Mouse (Mus musculus) stomach, embryonic 15.5 days (tissue): ENCODE measurements around the gene Olfr1451. TPM values are rescaled to one million over a fixed set of nuclear protein-coding genes. Genes with fewer than 3 reads are reported as not detected.
"Not testable (repeated sequence)": the region's sequence is repeated elsewhere in the genome, so short reads cannot be mapped to it uniquely, and the experiment has no call there.

Source experiments
- ATAC-seq: fragments of 200-750 bp; cut with Nextera tagmentation; 2 replicates; pipeline ENCODE4 v1.8.0; 2017; ENCODE audit warnings: low read depth, moderate number of reproducible peaks, moderate TSS enrichment; ENCODE audit not compliant: insufficient read depth, low FRiP score
- H3K27ac ChIP-seq: fragments of 300-500 bp; sonication (generic); 2 replicates; pipeline ENCODE4 v1.5.1; 2015; ENCODE audit warnings: mild to moderate bottlenecking, inconsistent platforms
- H3K27me3 ChIP-seq: fragments of 300-500 bp; sonication (generic); replicated peaks from 2 replicates; pipeline ENCODE4 v1.6.1; 2015; ENCODE audit warnings: inconsistent platforms
- H3K36me3 ChIP-seq: fragments of 300-500 bp; sonication (generic); 2 replicates; pipeline ENCODE4 v1.6.1; 2015; ENCODE audit warnings: inconsistent platforms
- H3K4me1 ChIP-seq: fragments of 300-500 bp; sonication (generic); 2 replicates; pipeline ENCODE4 v1.6.1; 2015; ENCODE audit warnings: inconsistent platforms
- H3K4me2 ChIP-seq: fragments of 300-500 bp; sonication (generic); 2 replicates; pipeline ENCODE4 v1.6.1; 2015; ENCODE audit warnings: mild to moderate bottlenecking, inconsistent platforms
- H3K4me3 ChIP-seq: fragments of 300-500 bp; sonication (generic); replicated peaks from 2 replicates; pipeline ENCODE4 v1.5.1; 2015; ENCODE audit warnings: inconsistent platforms
- H3K9ac ChIP-seq: fragments of 300-500 bp; sonication (generic); 2 replicates; pipeline ENCODE4 v1.6.1; 2015; ENCODE audit warnings: inconsistent platforms
- H3K9me3 ChIP-seq: fragments of 300-500 bp; sonication (generic); 2 replicates; pipeline ENCODE4 v1.6.1; 2016; ENCODE audit warnings: inconsistent platforms
- WGBS: fragments of 180-500 bp; shearing (Covaris S2); methylation state at CpG from one replicate; pipeline ENCODE4 v1.1.7; 2015; 5-methylcytosine and 5-hydroxymethylcytosine counted together
- polyA plus RNA-seq: library from polyadenylated mRNA; unstranded; fragments of >200 nt; fragmentation: Nextera tagmentation; extraction: Ambion mirVana; gene quantifications from 2 replicates; pipeline ENCODE4 v1.2.1, GENCODE M21; 2015

Olfr1451 gene
- not detected in 2 replicates for polyA plus RNA-seq

GRCm38 (mm10) chr19:12994714-12995113, at the start of gene Olfr1451:
Olfr1451 (plus strand) TSS chr19:12995014.
- Histone ChIP-seq H3K27ac (no peak within 1 kb of the TSS), H3K4me1 (no peaks in the 10 kb centered on the region), H3K4me2 (no peak within 1 kb of the TSS), H3K4me3 (no peak within 1 kb of the TSS), H3K9ac (no peak within 1 kb of the TSS), H3K9me3 (no peaks in the 10 kb centered on the region), H3K27me3 (no peaks in the 10 kb centered on the region), H3K36me3 (no peaks in the 10 kb centered on the region)
- ATAC-seq: no peak
- WGBS: 74% methylated on average over 2 of the region's 2 CpGs

- H3K27ac ChIP-seq: no peak within 1 kb of the TSS
- 79% methylated on average over 1 of the region's 1 CpGs for WGBS
- ATAC-seq: no peak
Measured at GRCm38 (mm10) chr19:12949958-12950357, 44.9 kb upstream of the Olfr1451 start, which contains the start of gene Olfr1450. Olfr1450 (plus strand) TSS chr19:12950258.

DNA sequence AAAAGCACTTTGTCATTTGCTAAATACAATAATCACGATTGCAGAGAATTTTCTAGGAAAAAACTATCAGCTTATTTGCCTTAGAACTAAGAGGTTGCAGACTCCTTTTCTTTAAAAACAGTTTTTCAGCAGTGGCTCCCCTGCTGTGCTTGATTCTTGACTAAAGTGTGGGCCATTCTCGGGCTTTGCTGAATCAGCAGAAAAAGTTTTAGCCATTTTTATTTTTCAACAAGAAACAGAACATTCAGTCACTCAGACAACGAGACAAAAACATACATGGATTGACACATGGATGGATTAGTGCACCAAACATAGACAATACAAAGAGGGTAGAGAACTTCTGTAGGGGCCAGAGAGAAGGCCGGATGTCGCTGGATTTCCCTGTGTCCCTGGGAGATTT, 24.7 kb upstream of the Olfr1451 start:
- not testable (repeated sequence) for H3K9me3 ChIP-seq, H3K27ac ChIP-seq, ATAC-seq, H3K4me1 ChIP-seq, H3K36me3 ChIP-seq, H3K4me3 ChIP-seq, H3K4me2 ChIP-seq, H3K9ac ChIP-seq, H3K27me3 ChIP-seq
- WGBS: 81% methylated on average over 5 of the region's 5 CpGs

More at GRCm38 (mm10) chr19:12949958-12950357, 44.9 kb upstream of the Olfr1451 start, which contains the start of gene Olfr1450:
- no peaks in the 10 kb centered on the region for H3K36me3 ChIP-seq
- H3K9ac ChIP-seq: no peak within 1 kb of the TSS
- no peak within 1 kb of the TSS for H3K4me2 ChIP-seq
- H3K4me3 ChIP-seq: no peak within 1 kb of the TSS
- no peaks in the 10 kb centered on the region for H3K27me3 ChIP-seq
- H3K4me1 ChIP-seq: no peaks in the 10 kb centered on the region
- H3K9me3 ChIP-seq: no peaks in the 10 kb centered on the region

GRCm38 (mm10) chr19:12992316-12992715, 2.5 kb upstream of the Olfr1451 start:
- H3K27me3 ChIP-seq, H3K9me3 ChIP-seq, ATAC-seq, H3K36me3 ChIP-seq, H3K4me1 ChIP-seq, H3K4me2 ChIP-seq, H3K4me3 ChIP-seq, H3K9ac ChIP-seq, H3K27ac ChIP-seq: not testable (repeated sequence)
- WGBS: 89% methylated on average over 4 of the region's 4 CpGs

- Histone ChIP-seq H3K9ac (no peak within 1 kb of the TSS), H3K27ac (no peak within 1 kb of the TSS), H3K4me1 (no peaks in the 10 kb centered on the region), H3K4me2 (no peak within 1 kb of the TSS), H3K36me3 (no peaks in the 10 kb centered on the region), H3K9me3 (no peaks in the 10 kb centered on the region), H3K4me3 (no peak within 1 kb of the TSS), H3K27me3 (no peaks in the 10 kb centered on the region)
- ATAC-seq: no peak
- 37% methylated on average over 1 of the region's 1 CpGs for WGBS
Measured at GRCm38 (mm10) chr19:13028227-13028626, 33.4 kb downstream of the Olfr1451 start, which contains the start of gene Olfr1453. Olfr1453 (minus strand) TSS chr19:13028327.

Other genes starting within 250 kb of the Olfr1451 start
- 1.2 TPM in 2 replicates for gene Cntf, start 229.4 kb upstream of the Olfr1451 start, polyA plus RNA-seq
- 13.9 and 14.5 TPM in 2 replicates for gene Zfp91, start 198.9 kb upstream of the Olfr1451 start, polyA plus RNA-seq
- gene Lpxn, start 198.8 kb upstream of the Olfr1451 start, polyA plus RNA-seq: 2.5 and 2.6 TPM in 2 replicates
- not detected in 2 replicates for gene Gm5244, start 148.3 kb upstream of the Olfr1451 start, polyA plus RNA-seq
- not detected in 2 replicates for gene Olfr1444, start 137.7 kb upstream of the Olfr1451 start, polyA plus RNA-seq
- gene Olfr1445, start 111.2 kb upstream of the Olfr1451 start, polyA plus RNA-seq: not detected in 2 replicates
- gene Olfr1446, start 101.5 kb upstream of the Olfr1451 start, polyA plus RNA-seq: not detected in 2 replicates
- not detected in 2 replicates for gene Olfr1447, start 91.3 kb upstream of the Olfr1451 start, polyA plus RNA-seq
- not detected in 2 replicates for gene Olfr1448, start 70.6 kb upstream of the Olfr1451 start, polyA plus RNA-seq
- not detected in 2 replicates for gene Olfr1449, start 64.2 kb upstream of the Olfr1451 start, polyA plus RNA-seq
- gene Olfr1450, start 44.8 kb upstream of the Olfr1451 start, polyA plus RNA-seq: not detected in 2 replicates
- not detected in 2 replicates for gene Olfr1453, start 33.3 kb downstream of the Olfr1451 start, polyA plus RNA-seq
- not detected in 2 replicates for gene Olfr1454, start 65.6 kb downstream of the Olfr1451 start, polyA plus RNA-seq
- not detected in 2 replicates for gene Olfr1457, start 102.9 kb downstream of the Olfr1451 start, polyA plus RNA-seq
- not detected in 2 replicates for gene Olfr1458, start 111.8 kb downstream of the Olfr1451 start, polyA plus RNA-seq
- not detected in 2 replicates for gene Olfr1459, start 154.5 kb downstream of the Olfr1451 start, polyA plus RNA-seq
- not detected in 2 replicates for gene Olfr1461, start 168.0 kb downstream of the Olfr1451 start, polyA plus RNA-seq
- not detected in 2 replicates for gene Olfr1462, start 190.7 kb downstream of the Olfr1451 start, polyA plus RNA-seq
- not detected in 2 replicates for gene Olfr1463, start 236.3 kb downstream of the Olfr1451 start, polyA plus RNA-seq